Mouse (Mus musculus) stomach, embryonic 14.5 days (tissue): ENCODE data around the gene Hipk1. TPM values are rescaled to one million over a fixed set of nuclear protein-coding genes. Genes with fewer than 3 reads are reported as not detected.
A peak's percentile ranks its signal among the peaks of the same experiment; 100 is the strongest.

Experiments used
- ATAC-seq: fragments of 200-750 bp; cut with Nextera tagmentation; 2 replicates; pipeline ENCODE4 v1.8.0; 2017; ENCODE audit warnings: low read depth, moderate TSS enrichment; ENCODE audit not compliant: insufficient number of reproducible peaks, insufficient read depth, low FRiP score
- H3K27ac ChIP-seq: fragments of 300-500 bp; sonication (generic); 2 replicates; pipeline ENCODE4 v1.5.1; 2014; ENCODE audit warnings: mild to moderate bottlenecking, low read length, moderate library complexity, mixed read lengths
- H3K27me3 ChIP-seq: fragments of 300-500 bp; sonication (generic); 2 replicates; pipeline ENCODE4 v1.6.1; 2014; ENCODE audit warnings: low read length, control low read depth, mixed read lengths; ENCODE audit not compliant: control insufficient read depth, insufficient read depth
- H3K36me3 ChIP-seq: fragments of 300-500 bp; sonication (generic); 2 replicates; pipeline ENCODE4 v1.6.1; 2014; ENCODE audit warnings: mild to moderate bottlenecking, control low read depth, low read length, moderate library complexity, mixed read lengths; ENCODE audit not compliant: control insufficient read depth, insufficient read depth
- H3K4me1 ChIP-seq: fragments of 300-500 bp; sonication (generic); 2 replicates; pipeline ENCODE4 v1.6.1; 2014; ENCODE audit warnings: low read length, control low read depth, mixed read lengths; ENCODE audit not compliant: control insufficient read depth, insufficient read depth
- H3K4me2 ChIP-seq: fragments of 300-500 bp; sonication (generic); replicated peaks from 2 replicates; pipeline ENCODE4 v1.6.1; 2014; ENCODE audit warnings: low read depth, low read length, control low read depth
- H3K4me3 ChIP-seq: fragments of 300-500 bp; sonication (generic); 2 replicates; pipeline ENCODE4 v1.5.1; 2014; ENCODE audit warnings: low read depth, low read length, control low read depth
- H3K9ac ChIP-seq: fragments of 300-500 bp; sonication (generic); replicated peaks from 2 replicates; pipeline ENCODE4 v1.6.1; 2014; ENCODE audit warnings: low read depth, mild to moderate bottlenecking, control low read depth, low read length, moderate library complexity, mixed read lengths
- H3K9me3 ChIP-seq: fragments of 300-500 bp; sonication (generic); 2 replicates; pipeline ENCODE4 v1.6.1; 2016; ENCODE audit warnings: low read depth, low read length, control low read depth; ENCODE audit not compliant: control insufficient read depth
- WGBS: fragments of 180-500 bp; shearing (Covaris S2); extraction: QIAGEN DNeasy Blood & Tissue Kit; methylation state at CpG from one replicate; pipeline ENCODE4 v1.1.7; 2014; 5-methylcytosine and 5-hydroxymethylcytosine counted together
- polyA plus RNA-seq: library from polyadenylated mRNA; unstranded; fragments of >200 nt; fragmentation: Nextera tagmentation; extraction: Ambion mirVana; gene quantifications from 2 replicates; pipeline ENCODE4 v1.2.1, GENCODE M21; 2014

The Hipk1 gene
- polyA plus RNA-seq, 1 experiment from 2014 or later = 18.1 TPM

DNA sequence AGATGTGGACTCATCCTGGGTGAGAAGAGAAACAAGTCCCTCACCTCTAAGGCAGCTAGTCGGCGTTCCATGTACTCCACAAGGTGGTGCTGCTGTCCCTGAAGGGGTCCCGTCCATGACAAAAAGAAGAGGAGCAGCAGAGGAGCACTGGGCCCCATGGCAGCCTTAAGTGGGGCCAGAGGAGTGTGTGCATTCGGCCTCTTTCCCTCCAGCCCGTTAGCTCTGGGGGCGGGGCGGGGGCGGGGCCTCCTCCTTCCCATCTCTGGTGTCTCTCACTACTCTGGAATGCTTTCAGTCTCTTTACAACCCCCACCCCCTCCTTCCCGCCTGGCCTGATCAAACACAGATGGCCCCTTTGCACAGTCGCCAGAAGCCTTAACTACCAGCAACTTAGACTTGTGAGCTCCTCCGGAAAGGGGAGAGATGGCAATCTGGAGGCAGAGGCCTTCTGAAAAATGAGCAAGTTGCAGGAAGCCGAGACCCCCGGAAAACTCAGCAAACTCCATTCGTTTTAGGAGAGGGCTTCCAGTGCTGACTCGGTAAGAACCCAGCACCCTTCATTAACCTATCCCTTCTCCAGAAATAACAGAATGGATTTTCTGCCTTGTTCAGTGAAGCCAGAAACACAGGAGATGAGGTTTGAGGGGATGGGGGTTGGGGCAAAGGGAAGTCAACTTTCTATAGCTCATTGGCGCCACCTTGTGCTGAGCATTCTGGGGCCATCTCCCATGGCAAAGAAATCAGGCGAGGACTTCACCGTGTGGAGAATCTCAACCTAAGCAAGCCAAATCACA is 53.4 kb downstream of the Hipk1 start, which contains the start of gene Olfml3:
Gene Olfml3, minus strand, starts transcription at position 224 of the 794 bp plus-strand sequence.
- Histone ChIP-seq H3K4me2 (peak within 1 kb of the TSS; percentile 62), H3K27me3 (no peaks in the 10 kb centered on the region), H3K27ac (peak within 1 kb of the TSS; percentile 97), H3K9ac (peak within 1 kb of the TSS; percentile 57), H3K4me3 (peak within 1 kb of the TSS; percentile 37), H3K4me1 (peaks cover 36% of the 10 kb centered on the region), H3K36me3 (peaks cover 10% of the 10 kb centered on the region; the same call in 1 of the 2 replicates), H3K9me3 (no peaks in the 10 kb centered on the region)
- peak; percentile 88 for ATAC-seq
- WGBS = under 1% methylated on average over 18 of the region's 18 CpGs

DNA sequence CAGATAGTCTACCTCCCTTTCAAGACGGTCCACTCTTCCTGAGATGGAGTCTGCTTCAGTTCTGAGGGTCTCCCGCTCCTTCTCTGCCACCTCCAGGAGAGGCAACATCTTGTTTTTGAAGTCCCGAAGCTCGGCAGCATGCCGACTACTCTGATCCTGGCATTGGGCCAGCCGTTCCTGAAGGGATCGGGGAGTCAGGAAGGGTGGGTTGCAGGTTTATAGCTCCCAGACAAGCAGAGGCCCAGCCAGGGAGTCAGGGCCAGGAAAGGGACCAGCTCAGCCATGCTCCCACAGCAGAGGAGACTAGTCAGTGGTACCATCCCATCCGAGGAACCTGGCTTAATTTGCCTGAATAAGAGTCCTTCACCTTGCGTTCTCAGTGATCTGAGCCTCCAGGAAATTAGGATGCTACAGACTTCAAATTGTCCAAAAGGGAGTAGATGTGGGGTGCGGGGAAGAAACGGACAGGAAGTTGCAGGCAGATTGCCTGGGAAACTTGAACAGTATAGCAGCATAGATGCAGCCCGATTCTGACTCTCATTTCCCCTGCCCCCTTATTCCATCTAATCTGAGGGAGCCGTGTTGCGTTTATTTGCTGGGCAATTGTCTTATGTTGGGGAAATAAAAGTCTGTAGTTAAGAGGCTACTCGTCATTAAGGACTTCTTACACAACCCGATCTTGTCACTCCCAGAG is 54.2 kb downstream of the Hipk1 start:
- H3K27ac ChIP-seq = peak overlapping the region; percentile 97
- no peaks in the 10 kb centered on the region for H3K27me3 ChIP-seq
- peaks cover 36% of the 10 kb centered on the region for H3K4me1 ChIP-seq
- no peaks in the 10 kb centered on the region for H3K9me3 ChIP-seq
- 32% methylated on average over 16 of the region's 16 CpGs for WGBS
- peak overlapping the region; percentile 37 for H3K4me3 ChIP-seq
- H3K4me2 ChIP-seq = peak overlapping the region; percentile 62
- ATAC-seq = no peak
- peaks cover 8% of the 10 kb centered on the region; the same call in 1 of the 2 replicates for H3K36me3 ChIP-seq
- H3K9ac ChIP-seq = peak overlapping the region; percentile 57

DNA sequence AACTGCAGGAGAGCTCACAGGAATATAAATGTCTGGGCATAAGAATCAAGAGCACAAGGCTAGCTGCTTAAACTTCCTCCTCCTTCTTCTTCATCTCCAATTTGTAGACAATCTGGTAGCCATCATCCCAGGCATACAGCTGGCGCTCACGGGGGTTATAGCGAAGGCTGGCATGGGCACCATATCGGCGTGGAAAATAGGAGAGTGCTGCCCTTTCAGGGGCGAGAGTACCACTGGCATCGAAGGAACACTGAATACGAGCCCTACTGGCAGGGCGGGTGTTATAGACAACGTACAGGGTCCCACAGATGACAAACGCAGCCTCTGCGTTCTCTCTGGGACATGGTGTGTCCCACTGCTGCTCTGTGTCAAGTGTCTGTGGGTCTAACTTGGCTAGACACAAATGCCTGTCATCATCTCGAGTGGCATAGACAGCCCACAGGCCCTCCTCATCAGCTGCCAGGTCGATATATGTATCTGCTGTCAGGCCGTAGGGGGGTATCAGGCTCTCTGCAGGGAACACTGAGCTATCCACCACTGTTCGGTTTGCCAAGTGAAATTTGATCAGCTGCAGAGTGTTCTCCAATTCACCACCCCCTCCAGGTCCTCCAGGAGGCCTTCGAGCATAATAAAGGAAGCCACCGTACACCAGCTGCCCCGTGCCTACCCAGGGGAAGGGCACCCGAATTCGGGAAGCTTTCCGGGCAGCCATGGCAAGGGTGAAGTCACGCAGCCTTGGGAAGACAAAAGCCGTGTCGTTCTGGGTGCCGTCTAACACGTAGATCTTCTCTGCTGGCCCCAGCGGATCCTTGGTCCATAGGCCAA is 55.4 kb downstream of the Hipk1 start:
- Histone ChIP-seq H3K4me2 (peak overlapping the region; percentile 62), H3K9ac (peak overlapping the region; percentile 57; the same call in 1 of the 2 replicates), H3K4me1 (peaks cover 36% of the 10 kb centered on the region), H3K4me3 (peak overlapping the region; percentile 37), H3K27me3 (no peaks in the 10 kb centered on the region), H3K9me3 (no peaks in the 10 kb centered on the region), H3K27ac (peak overlapping the region; percentile 97; the same call in 1 of the 2 replicates), H3K36me3 (peaks cover 5% of the 10 kb centered on the region; the same call in 1 of the 2 replicates)
- 73% methylated on average over 28 of the region's 28 CpGs for WGBS
- ATAC-seq = no peak

DNA sequence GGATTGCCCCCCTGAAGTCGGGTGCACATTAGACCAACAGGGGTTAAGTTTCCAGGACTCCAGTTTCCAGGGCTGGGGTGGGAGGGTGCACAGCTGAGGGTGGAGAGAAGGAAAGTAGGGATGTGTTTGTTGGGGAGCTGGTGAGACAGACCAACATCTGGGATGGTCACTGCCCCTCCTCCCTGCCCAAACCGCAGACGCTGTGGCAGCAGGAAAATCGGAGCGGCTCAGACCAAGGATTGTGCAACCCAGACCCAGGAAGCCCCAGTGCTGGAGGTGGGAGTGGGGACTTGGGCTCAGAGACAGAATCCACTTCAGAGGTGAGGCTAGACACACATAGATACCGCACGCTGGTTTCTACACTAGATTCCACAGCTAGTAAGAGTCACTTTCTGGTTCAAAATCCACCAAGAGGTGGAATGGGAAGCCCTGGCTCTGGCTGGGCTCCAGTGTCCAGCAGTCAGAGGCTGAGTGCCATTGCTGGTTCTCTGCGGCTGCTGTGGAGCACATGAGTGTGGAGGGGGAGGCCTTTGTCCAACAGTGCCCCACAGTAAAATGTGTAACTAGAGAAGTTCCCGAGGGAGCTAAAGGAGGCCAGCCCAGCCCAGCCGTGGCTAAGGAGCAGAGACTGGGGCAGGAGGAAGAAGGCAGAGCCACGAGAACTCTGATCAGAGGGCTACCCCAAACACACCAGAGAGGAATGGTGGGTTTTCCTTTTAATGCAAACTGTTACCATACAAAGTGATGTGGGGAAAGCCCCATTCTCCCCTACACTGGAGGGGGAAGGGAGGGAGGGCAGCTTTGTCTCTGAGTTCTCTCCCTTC is 56.5 kb downstream of the Hipk1 start:
- H3K4me2 ChIP-seq = peak overlapping the region; percentile 62
- H3K9ac ChIP-seq = peak overlapping the region; percentile 1; the same call in 1 of the 2 replicates
- WGBS = 13% methylated on average over 11 of the region's 11 CpGs
- H3K27ac ChIP-seq = peak overlapping the region; percentile 97
- peaks cover 32% of the 10 kb centered on the region for H3K4me1 ChIP-seq
- H3K9me3 ChIP-seq = no peaks in the 10 kb centered on the region
- H3K4me3 ChIP-seq = peak overlapping the region; percentile 37; the same call in 1 of the 2 replicates
- ATAC-seq = no peak
- no peaks in the 10 kb centered on the region for H3K27me3 ChIP-seq
- H3K36me3 ChIP-seq = peaks cover 5% of the 10 kb centered on the region; the same call in 1 of the 2 replicates

DNA sequence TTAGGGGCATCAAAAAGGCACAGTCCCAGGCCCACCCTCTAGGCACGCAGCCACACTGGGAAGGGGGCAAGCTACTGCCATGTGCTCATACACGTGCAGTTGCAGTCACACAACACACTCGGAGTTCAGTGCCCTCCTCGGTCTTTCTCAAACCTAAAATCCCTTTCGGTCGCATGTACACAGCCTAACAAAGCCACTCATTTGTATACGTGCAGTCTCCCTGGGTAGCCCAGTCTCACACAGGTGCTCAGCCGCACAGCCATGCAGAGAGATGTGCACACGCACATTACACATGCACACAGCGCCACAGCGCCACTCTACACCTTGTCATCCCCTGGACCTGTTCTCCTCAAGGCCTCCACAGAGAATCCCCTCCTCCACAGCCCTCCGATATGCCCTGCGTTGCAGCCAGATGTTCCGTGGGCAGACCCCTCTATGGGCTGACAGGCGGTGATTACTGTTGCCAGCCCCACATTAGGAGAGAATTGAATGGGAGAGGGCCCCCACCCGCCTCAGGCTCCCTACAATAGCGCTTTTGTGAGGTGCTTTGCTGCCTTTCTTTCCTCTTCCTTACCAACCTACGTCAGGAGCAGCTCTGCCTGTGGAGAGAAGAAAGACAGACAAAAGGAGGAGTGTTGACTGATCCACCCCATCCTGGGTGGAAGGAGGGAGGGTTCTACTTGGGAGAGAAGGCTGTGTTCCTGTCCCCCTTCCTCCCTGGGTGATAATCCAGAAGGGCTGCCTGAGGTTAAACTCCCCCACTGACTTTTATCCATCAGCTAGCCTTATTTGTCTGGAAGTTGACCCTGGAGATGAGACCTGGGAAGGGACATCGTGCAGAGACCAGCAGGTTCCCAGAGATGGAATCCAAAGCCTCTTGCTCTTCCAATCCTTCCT is 57.3 kb downstream of the Hipk1 start:
- H3K4me2 ChIP-seq = peak overlapping the region; percentile 62
- H3K27ac ChIP-seq = peak overlapping the region; percentile 97; the same call in 1 of the 2 replicates
- 38% methylated on average over 19 of the region's 19 CpGs for WGBS
- H3K27me3 ChIP-seq = no peaks in the 10 kb centered on the region
- peak overlapping the region; percentile 37; the same call in 1 of the 2 replicates for H3K4me3 ChIP-seq
- H3K9me3 ChIP-seq = no peaks in the 10 kb centered on the region
- 0 out of 2 replicates have a peak overlapping the region, but pooled peaks have one; percentile 1 for H3K9ac ChIP-seq
- peaks cover 5% of the 10 kb centered on the region; the same call in 1 of the 2 replicates for H3K36me3 ChIP-seq
- H3K4me1 ChIP-seq = peaks cover 32% of the 10 kb centered on the region
- peak; percentile 8; the same call in 1 of the 2 replicates for ATAC-seq

DNA sequence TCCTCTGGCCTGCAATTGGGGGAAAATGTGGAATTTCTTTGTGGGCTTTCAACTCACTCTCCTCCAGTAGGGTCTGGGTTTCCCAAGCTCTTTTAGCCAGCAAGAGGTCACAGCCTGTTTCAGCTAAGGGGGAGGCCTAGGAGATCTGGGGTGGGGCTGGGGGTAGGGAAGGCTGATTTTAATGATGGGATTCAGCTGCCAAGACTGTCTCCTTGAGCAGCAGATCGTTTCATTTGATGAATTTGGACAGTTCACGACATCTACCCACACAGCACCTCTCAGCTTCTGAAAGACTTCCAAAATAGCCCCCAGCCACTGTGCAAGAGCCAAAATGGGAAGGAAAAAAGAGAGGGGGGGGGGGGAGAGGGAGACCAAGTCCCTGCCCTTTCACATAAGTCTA is 58.2 kb downstream of the Hipk1 start:
- Histone ChIP-seq H3K27me3 (no peaks in the 10 kb centered on the region), H3K4me3 (no peak overlapping the region), H3K4me2 (no peak overlapping the region), H3K27ac (peak overlapping the region; percentile 6; the same call in 1 of the 2 replicates), H3K36me3 (peaks cover 5% of the 10 kb centered on the region; the same call in 1 of the 2 replicates), H3K4me1 (peaks cover 32% of the 10 kb centered on the region), H3K9me3 (no peaks in the 10 kb centered on the region), H3K9ac (no peak overlapping the region)
- ATAC-seq = no peak
- WGBS = 25% methylated on average over 2 of the region's 2 CpGs

DNA sequence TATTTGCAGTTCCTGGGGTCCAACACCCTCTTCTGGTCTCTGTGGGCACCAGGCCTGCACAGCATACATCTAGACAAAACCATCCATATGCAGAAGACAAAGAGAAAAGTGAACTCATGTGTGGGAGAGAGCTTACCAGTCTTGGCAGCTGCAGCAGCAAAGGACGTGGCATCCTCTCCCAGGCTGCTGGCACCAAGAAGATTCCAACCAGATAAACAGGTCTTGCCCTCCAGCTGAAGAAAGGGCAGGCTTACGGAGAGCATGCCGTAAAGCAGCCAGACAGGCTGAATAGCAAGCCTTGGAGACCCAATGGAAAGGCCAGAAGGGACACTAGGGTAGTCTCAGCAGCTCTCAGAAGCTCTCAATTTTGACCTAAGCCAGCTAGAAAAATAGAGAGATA is 59.2 kb downstream of the Hipk1 start:
- Histone ChIP-seq H3K27ac (no peak overlapping the region), H3K9me3 (no peaks in the 10 kb centered on the region), H3K4me1 (peaks cover 32% of the 10 kb centered on the region), H3K9ac (no peak overlapping the region), H3K36me3 (peaks cover 5% of the 10 kb centered on the region; the same call in 1 of the 2 replicates), H3K4me2 (no peak overlapping the region), H3K27me3 (no peaks in the 10 kb centered on the region), H3K4me3 (no peak overlapping the region)
- no peak for ATAC-seq
- 82% methylated on average over 3 of the region's 3 CpGs for WGBS
